Mouse (Mus musculus) urinary bladder, adult 2 months (tissue): ENCODE measurements around the gene Xrcc4. TPM values are rescaled to one million over a fixed set of nuclear protein-coding genes. Genes with fewer than 3 reads are reported as not detected.
"Not testable (repeated sequence)": the region's sequence is repeated elsewhere in the genome, so short reads cannot be mapped to it uniquely, and the experiment has no call there.

Experiments used
- DNase-seq: peaks from one replicate; pipeline ENCODE4 v3.0.0; 2022; ENCODE audit warnings: low spot score
- polyA plus RNA-seq: library from polyadenylated mRNA; depleted of rRNA; stranded (reverse); fragments of >200 nt; gene quantifications from 2 replicates; pipeline ENCODE4 v1.2.3, GENCODE M21; 2012

Gene Xrcc4
- polyA plus RNA-seq, 1 experiment: 10.4 TPM

DNA sequence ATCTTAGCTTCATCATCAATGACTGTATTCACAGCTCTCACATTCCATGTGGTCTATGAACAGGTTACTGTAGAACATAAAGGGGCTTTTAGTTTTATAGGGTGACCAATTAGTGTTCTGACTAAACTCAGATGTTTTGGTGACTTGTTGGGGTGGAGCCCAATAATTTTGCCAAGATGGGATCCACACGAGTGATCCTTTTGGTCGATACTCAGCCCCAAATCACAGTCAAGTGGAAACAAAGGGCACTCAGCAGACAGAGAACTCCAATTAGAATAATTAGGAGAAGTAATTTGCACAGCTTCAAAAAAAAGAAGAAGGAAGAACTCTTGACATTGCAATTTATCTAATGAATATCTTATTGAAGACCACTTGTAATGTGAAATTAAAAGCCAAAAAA, 274.9 kb downstream of the Xrcc4 start:
- no peak for DNase-seq

DNA sequence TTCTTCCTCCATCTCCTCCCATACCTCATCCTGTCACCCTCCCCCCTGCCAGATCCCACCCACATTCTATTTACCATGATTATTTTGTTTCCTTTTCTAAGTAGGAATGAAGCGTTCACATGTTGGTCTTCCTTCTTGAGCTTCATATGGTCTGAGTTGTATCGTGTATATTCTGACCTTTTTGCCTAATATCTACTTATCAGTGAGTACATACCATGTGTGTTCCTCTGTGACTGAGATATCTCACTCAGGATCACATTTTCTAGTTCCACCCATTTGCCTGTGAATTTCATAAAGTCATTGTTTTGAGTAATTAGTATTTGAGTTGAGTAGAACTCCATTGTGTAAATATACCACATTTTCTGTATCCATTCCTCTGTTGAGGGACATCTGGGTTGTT, 277.2 kb downstream of the Xrcc4 start:
- DNase-seq: no peak

DNA sequence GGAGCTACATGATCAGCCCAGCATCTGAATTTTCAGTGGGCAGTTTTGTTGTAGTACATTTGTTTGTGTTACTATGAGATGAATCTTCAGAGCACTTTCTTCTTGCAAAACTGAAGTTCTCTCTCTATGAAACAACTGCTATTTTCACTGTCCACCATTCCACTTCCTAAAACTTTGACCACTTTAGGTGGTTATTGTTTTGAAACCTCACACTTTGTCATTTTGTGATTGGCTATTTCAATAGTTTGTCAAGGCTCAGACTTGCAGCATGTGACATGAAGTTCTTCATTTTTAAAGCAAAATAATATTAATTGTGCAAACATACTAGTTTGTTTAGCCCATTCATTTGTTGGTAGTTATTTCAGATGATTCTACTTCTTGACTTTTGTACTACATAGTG, 280.4 kb downstream of the Xrcc4 start:
- DNase-seq: no peak

DNA sequence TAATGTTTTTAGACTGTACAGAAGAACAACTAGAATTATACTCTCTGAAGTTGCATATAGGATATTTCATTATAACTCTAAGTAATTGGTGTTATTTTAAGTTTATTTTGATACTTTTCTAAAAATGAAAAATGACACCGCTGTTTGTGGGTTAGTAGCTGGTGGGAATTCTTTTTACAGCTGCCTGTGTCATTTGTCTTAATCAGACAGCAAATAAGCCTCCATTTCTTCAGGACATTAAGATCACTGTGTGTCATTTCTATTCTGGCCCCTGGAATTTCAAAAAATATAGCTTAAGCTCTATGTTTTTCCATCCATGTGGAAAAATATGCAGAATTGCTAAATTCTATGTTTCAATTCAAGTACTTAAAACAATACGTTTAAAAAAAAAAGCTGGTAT, 287.5 kb downstream of the Xrcc4 start:
- no peak for DNase-seq

DNA sequence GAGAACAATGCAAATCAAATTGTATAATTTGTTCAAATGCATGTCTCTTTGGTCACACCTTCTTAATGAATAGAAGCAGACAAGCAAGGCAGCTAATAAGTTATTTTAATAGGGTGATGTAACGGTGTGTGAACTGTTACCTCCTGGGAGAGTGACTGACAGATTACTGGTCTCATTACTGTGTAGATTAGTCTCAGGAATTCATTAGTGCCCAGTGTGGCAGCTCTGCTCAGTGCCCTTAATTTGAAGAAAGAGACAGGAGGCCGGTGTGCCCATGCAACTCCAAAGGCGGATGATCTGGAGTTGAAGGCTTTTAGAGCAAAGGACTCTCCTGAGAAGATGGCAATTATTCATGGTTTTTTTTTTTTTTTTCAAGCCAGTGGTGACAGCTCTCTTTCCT, 291.7 kb downstream of the Xrcc4 start:
- no peak for DNase-seq

DNA sequence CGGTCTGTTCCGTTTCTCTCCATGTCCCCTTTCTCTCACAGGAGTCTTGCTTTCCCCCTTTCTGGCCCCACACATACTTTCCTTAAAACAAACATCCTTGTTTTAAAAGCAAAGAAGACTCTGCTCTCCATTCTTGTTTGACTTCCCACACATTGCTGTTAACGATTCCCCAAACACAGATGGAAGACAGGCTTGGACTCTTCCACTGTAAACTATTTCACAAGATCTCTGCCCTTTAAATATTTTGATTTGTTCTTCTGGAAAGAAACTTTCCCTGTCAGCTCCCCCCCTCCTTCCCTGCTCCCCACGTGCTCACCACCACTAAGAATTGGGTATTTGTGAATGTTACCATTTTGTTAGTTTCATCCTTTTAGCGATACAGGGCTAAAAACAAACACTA, 297.9 kb downstream of the Xrcc4 start:
- DNase-seq: no peak

DNA sequence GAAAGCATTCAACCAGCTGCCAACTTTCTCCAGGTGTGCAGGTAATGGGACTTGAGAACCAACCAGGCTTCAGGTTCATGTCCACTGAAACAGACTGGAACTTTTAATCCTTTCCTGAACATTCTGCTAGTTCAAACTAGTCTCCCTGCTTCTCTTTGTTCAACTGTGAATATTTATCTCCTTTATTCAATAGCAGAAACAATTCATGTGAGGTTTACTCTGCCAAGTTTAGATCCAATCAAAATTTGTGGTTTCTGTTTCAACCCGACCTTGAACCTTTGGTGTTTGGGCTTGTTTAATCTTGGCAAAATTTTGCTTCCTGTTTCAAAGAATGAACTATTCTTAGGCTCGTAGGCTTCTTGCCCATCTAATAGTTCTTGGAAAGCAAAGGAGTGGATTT, 306.5 kb downstream of the Xrcc4 start:
- no peak for DNase-seq

DNA sequence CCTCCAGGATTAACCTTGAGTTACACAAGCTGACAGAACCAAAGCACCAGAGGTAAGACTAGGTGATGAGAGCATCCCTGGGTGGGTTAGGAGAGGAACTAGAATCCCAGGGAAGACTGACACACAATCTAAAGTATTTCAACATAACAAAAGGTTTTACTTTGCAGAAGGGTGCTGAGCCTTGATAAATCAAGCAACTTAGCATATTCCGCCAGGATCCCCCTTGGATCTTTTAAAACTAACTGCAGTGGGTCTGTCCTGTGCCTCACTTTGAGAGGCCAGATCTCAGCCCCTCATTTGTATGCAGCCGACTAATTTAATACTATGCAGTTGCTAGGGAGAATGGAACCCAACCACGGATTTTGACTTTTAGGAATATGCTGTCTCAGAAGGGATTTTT, 309.1 kb downstream of the Xrcc4 start:
- DNase-seq: no peak

DNA sequence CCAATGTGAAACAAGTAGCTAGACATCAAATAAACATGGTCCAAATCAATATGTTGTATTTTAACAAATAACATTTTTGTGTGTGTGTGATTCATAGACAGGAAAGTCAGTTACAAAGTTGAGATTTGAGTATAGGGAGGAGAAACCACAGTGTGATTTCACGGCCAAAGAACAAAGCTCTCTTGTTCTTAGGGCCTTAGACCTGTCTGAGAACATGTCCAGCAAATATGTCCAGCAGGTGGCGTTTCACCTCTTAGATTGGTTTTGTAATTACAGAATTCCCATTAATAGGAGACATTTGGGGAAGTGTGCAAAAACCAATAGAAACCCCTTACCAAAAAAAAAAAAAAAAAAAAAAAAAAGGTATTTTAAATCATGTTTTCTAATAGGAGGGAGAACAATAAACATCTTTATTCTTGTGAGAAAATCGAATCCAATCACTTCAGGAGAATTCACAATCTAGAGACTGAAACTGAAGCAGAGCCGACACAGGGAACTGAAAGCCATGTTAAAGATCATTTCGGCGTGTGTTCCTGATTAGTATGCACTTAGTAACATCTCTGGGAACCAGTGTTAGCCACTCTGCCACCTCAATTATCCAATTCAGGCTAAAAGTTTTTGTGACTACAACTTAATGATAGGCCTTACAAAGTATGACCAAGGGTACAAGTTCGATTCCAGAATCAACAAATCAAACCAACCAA, 310.0 kb downstream of the Xrcc4 start:
- DNase-seq: no peak

DNA sequence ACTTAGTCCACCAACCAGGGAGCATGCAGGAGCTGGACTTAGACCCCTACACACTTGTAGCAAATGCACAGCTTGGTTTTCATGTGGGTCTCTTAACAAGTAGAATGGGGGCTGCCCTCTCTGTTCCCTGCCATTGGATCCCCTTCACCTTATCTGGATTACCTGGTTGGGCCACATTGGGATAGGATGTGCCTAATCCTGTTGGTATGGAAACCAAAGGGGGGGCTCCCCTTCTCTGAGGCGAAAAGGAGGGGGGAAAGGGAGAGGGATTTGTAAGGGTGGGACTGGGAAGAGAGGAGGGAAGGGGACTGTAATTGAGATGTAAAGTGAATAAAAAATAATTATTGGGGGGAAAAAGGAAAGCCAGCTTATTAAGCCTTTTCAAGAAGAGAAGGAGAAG, 311.6 kb downstream of the Xrcc4 start:
- no peak for DNase-seq

DNA sequence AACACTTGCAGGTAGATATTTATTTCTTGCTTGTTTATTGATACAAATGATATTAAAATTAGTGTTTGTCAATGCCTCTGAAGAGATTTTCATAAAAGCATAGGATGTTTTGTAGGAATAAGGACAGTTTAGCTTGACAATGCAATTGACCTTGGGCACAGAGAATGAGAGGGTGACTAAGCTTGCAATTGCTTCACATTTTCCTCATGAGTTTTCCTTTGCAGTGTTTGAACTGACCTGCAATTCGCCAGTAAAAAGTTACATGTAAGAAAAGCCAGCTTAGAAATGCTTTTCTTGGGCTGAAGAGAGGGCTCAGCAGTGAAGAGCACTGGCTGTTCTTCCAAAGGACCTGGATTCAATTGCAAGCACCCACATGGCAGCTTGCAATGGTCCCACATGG, 312.3 kb downstream of the Xrcc4 start:
- no peak for DNase-seq

DNA sequence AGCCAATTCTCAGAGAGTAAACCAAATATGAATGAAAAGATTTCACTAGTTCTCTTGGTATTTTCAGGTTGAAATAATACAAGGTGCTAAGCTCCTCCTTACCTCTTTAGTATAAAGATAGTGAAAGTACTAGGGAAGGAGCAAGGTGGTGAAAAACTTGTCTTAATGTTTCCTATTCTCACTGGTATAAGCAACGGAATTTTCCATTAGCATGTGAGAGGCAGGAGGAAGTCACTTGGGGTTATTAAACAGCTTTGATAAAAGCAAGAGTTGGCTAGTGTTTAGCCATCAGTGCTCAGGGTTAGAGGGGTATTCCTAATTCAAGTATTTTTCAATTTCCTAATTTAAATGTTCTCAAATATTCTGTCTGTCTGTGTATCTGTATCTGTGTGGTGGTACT, 322.9 kb downstream of the Xrcc4 start:
- no peak for DNase-seq

DNA sequence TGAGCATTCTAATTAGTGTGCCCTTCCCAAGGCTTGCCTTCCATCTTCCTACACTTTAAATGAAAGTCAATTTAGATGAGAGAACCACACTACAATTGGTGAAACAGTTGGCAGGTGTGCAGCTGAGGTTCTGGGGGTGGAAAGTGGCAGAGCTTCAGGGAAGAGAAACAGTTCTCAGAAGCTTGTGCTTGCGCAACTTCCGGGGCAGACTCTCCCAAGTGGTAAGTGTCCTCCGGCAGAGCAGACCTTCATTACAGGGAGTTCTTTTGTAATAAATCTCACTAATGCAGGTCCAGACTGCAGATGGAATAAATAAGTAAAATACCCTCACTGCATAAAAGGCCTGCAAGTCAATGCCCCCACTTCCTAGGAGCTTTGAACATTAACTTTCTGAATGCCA, 323.4 kb downstream of the Xrcc4 start:
- no peak for DNase-seq

DNA sequence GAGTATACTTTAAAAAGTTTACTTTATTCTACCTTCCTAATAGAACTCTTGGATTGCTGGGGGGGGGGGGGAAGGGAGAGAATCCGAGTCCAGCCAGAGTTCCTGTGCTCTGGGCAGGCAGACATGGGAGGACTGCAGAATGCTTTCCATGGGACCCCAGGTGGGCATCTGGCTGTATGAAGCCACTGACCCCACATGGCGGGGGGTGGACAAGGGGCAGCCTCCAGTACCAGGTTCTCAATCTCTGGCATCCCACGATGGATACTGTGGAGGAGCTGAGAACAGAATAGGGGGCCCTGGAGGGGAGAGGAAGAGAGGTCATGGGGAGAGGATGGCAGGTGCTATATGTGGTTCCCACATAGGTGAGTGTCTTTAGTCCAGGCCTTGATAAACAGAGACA, 327.1 kb downstream of the Xrcc4 start:
- no peak for DNase-seq

DNA sequence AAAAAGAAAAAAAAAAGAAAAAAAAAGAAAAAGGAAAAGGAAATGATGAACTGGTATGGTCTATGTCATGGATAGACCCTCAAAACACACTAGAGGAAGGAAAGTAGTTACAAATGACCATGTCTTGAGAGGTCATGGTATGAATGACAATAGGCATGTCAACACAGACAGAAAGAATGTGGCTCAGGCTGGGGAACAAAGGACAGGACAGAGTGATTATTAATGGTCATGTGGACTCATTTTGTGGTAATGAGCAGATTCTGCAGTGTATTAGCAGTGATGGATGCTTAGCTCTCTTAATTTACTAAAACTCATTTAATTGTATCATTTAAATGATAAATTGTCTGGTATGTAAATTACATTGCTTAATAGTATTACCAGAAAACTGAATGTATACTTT, 333.1 kb downstream of the Xrcc4 start:
- no peak for DNase-seq

DNA sequence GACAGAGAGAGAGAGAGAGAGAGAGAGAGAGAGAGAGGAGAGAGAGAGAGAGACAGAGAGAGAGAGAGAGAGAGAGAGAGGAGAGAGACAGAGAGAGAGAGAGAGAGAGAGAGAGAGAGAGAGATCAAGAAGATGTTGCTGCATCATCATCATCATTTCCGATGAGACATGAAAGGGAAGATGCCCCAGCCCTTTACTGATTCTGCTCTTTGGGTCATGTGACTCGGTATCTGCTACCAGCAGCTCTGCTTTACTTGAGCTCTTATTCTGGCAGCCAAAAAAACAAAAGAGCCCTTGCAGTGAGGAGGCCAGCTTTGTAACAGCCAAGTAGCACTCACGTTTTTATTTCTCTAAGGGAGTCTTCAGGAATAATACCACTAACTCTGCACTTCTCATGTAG, 338.8 kb downstream of the Xrcc4 start:
- not testable (repeated sequence) for DNase-seq

DNA sequence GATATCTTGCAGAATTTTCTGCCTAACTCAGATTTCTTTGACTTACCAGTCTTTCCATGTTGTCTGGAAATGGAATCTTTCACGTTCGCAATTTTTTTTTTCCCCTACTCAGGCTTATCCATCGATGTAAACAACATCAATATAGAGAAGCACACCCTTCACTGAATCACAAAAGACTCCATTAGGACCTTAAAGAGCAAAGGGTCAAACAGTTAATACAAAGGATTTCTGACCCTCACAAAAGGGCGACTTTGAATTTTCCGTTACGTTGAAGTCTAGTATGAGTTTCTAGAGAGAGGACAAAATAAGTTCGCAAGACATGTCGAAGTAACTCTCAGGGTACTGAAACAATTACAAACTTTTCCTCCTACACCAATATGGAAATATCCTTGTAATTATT, 346.2 kb downstream of the Xrcc4 start:
- no peak for DNase-seq

DNA sequence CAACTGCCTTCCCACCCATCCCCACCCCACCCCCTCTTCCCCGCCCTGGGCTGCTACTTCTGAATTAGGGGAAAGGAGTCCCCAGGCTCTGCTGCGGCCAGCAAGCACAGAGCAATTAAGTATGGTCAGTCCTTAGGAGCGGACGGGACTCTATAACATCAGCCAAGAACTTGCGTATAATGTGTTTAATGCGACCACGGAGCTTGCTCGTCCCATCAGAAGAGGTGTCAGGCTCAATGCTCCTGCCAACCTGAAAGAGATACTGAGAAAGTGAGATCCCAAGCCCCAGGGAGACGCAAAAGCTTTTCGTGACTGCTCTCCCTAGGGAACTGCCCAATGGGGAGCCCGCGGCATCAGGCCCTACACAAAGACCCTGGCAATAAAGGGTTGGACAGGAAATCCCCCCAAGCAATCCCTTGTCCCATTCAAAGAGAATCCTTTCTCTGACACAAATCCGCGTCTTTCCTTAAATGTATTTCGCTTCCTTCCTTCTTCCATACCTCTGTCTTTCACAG, 346.7 kb downstream of the Xrcc4 start:
- no peak for DNase-seq

DNA sequence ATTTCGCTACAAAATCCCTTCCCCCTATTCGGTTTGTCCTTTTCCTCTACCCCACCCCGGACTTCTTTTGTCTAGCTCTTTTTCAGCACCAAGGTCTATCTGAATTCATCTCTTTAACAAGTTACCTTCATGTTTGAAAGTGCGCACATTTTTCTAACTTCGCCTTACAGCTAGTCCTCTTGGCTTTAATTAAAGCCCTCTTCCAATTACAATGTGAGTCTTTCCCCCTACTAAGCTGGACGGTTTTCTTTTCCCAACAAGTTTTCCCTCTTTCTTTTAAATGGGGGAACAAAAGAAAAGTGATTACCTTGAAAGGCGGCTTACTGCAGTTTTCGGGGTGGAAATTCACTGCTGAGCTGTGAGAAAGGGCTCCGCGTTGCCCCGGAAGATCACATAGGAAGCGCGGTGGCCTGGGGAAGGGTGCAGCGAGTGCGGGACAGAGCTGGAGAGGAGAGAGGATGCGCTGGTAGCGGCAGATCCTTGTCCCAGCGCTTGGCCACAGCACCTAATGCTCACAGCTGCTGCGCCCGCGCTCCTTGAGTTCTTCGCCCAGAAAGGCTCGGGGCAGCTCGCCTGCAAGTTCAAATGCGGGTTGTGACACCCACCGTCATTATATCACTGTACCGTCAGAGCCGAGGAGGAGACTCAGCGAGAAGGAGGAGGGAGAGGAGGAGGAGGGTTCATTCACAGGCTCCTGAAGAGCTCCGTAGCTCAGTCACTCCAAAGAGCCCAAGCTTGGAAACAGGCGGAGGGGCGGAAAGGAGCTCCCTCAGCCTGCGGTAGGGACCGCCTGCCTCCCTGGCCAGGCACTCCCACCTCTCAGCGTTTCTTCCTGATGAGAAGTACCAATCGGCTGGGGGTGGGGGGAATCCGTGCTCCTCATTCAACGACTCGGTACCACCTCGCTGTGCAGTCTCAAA, 347.4 kb downstream of the Xrcc4 start, which contains the start of gene Vcan:
Gene Vcan, minus strand, starts transcription at position 744 of the 920 bp plus-strand sequence.
- DNase-seq: no peak

DNA sequence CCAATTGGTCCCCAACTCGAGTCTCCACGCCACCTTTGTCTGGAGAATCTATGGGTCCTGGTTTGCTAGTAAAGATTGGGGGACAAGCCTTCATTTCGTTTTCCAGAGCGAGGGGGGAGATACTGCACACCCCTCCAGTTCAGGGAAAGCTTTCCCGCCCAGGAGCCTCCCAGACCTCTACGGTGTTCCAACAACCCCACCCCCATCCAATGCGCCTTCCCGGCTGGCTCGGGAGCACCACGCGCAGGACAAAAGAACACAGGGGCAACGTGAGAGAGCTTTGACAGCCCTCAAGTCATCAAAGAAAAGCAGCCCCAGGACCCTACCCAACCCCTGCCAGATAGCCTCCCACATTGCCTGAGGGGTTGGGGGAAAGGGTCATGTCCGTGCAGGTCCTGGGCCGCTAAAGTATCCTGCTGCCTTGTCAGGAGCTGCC, 348.3 kb downstream of the Xrcc4 start:
- no peak for DNase-seq

DNA sequence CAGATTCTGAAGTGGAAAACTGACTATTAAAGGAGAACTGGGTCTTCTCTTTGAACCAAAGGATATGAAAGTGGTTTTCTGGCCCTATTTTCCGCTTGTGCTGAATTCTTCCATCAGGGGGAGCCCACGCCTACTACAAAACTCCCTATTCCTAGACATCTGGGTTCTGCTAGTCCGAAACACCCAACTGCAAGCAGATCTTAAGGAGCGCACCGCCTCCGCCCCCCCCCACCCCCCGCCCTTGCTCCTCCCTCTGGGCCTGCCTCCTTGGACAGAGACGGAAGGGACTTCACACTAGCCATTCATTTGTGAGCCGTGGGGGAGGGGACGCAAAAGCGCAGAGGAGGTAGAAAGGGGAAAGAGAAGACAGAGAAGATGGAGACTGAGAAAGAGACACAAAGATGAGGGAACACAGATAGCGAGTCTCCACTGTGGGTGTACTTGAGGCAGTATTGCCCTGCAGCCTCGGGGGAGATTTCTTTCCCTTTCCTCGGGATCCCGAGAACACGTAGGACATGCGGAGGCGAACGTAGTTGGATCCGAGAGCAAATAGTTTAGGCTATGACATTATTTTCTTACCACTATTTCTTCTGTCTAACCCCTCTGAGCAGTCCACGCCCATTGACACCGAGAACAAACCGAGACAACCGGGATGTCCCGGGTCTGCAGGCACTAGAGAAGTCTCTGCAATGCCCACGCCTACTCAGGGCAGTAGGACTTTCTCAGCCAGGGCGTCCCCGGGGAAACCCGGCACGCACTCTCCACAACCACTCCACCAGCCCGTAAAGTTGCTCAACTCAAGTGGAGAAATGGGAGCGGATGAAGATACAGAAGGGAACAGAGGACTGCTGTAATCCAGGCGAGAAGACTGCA, 348.9 kb downstream of the Xrcc4 start:
- peak; percentile 33 for DNase-seq

DNA sequence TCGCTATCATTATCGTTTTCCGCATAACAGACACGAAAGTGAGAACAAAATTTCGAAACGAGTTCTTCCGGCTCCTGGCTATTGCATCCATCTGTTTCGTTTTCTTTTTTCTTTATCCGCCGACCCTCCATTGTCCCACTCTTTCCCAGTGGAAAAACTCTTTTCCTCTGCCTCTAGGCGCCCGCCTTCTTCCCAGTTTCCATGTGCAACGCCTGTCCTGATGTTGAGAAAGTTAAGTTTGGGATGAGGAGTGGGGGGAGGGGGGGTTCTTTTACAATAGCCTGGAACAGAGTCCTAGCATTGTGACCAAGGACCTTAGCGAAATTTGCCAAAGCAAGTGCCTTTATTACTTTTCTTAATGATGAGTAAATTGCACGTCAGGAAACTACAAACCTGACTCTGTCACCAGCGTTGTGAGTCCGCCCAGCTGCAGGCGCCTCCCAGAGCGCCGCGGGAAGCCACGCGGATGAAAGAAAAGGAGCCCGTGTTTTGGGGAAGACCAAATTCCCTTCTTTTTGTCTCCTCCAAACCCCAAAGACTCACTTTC, 349.6 kb downstream of the Xrcc4 start:
- no peak for DNase-seq
